Mouse (Mus musculus): ENCODE data around the gene Comp. TPM values are rescaled to one million over a fixed set of nuclear protein-coding genes. Genes with fewer than 3 reads are reported as not detected.

Comp gene
- polyA plus RNA-seq, 1 experiment from 2014 or later, result 1.6 TPM

DNA sequence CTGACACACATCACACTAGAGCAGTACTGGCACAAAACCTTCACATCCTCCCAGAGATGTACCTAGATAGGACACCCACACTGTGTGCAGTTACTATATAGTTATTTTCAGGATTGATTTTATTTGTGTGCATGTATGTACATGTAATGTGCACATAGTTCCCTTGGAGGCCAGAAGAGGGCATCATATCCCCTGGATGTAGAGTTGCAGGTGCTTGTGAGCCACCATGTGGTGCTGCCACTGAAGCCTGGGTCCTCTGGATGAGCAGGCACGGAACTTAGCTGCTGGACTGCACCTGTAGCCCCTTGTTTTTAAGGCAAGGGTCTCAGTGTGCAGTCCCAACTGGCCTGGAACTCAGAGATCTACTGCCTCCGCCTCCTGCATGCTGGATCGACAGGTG lies 30.9 kb downstream of the Comp start:
- H3K4me1 ChIP-seq (ENCODE audit: control insufficient read depth, low read depth, low read length), result no peaks in the 10 kb centered on the region
- no peak overlapping the region for H3K4me3 ChIP-seq (ENCODE audit: low read depth, low read length)
- no peak for ATAC-seq (ENCODE audit: low read depth)
- H3K4me2 ChIP-seq (ENCODE audit: low read depth, low read length), result no peak overlapping the region
- 80% methylated on average over 3 of the region's 3 CpGs for WGBS (ENCODE audit: insufficient replicate concordance)
- H3K36me3 ChIP-seq (ENCODE audit: control insufficient read depth, insufficient read depth), result no peaks in the 10 kb centered on the region
- no peak overlapping the region for H3K27ac ChIP-seq (ENCODE audit: low read length)
- no peaks in the 10 kb centered on the region for H3K27me3 ChIP-seq (ENCODE audit: control insufficient read depth, insufficient read depth, low read depth, low read length)
- H3K9me3 ChIP-seq (replicated peaks; ENCODE audit: control insufficient read depth, low read length), result no peaks in the 10 kb centered on the region
- H3K9ac ChIP-seq (ENCODE audit: low read depth, low read length), result no peak overlapping the region

GRCm38 (mm10) chr8:70405189-70405588 lies 31.8 kb downstream of the Comp start:
- WGBS (ENCODE audit: insufficient replicate concordance), result 44% methylated on average over 7 of the region's 7 CpGs
- H3K27ac ChIP-seq (ENCODE audit: low read length), result no peak overlapping the region
- no peak overlapping the region for H3K4me3 ChIP-seq (ENCODE audit: low read depth, low read length)
- no peaks in the 10 kb centered on the region for H3K9me3 ChIP-seq (replicated peaks; ENCODE audit: control insufficient read depth, low read length)
- H3K4me2 ChIP-seq (ENCODE audit: low read depth, low read length), result no peak overlapping the region
- no peaks in the 10 kb centered on the region for H3K36me3 ChIP-seq (ENCODE audit: control insufficient read depth, insufficient read depth)
- H3K9ac ChIP-seq (ENCODE audit: low read depth, low read length), result no peak overlapping the region
- no peak for ATAC-seq (ENCODE audit: low read depth)
- H3K27me3 ChIP-seq (ENCODE audit: control insufficient read depth, insufficient read depth, low read depth, low read length), result no peaks in the 10 kb centered on the region
- H3K4me1 ChIP-seq (ENCODE audit: control insufficient read depth, low read depth, low read length), result no peaks in the 10 kb centered on the region

- Histone ChIP-seq H3K27ac (ENCODE audit: low read length) (no peak overlapping the region), H3K9ac (ENCODE audit: low read depth, low read length) (no peak overlapping the region), H3K4me3 (ENCODE audit: low read depth, low read length) (no peak overlapping the region), H3K9me3 (replicated peaks; ENCODE audit: control insufficient read depth, low read length) (no peaks in the 10 kb centered on the region), H3K4me1 (ENCODE audit: control insufficient read depth, low read depth, low read length) (peaks cover 3% of the 10 kb centered on the region), H3K4me2 (ENCODE audit: low read depth, low read length) (no peak overlapping the region), H3K27me3 (ENCODE audit: control insufficient read depth, insufficient read depth, low read depth, low read length) (no peaks in the 10 kb centered on the region), H3K36me3 (ENCODE audit: control insufficient read depth, insufficient read depth) (no peaks in the 10 kb centered on the region)
- 74% methylated on average over 11 of the region's 11 CpGs for WGBS (ENCODE audit: insufficient replicate concordance)
- ATAC-seq (ENCODE audit: low read depth), result peak; percentile 22; the same call in 1 of the 2 replicates
Measured at GRCm38 (mm10) chr8:70406427-70407069, 33.2 kb downstream of the Comp start.

GRCm38 (mm10) chr8:70408301-70408700 lies 34.9 kb downstream of the Comp start:
- Histone ChIP-seq H3K27ac (ENCODE audit: low read length) (no peak overlapping the region), H3K4me1 (ENCODE audit: control insufficient read depth, low read depth, low read length) (peaks cover 11% of the 10 kb centered on the region)

DNA sequence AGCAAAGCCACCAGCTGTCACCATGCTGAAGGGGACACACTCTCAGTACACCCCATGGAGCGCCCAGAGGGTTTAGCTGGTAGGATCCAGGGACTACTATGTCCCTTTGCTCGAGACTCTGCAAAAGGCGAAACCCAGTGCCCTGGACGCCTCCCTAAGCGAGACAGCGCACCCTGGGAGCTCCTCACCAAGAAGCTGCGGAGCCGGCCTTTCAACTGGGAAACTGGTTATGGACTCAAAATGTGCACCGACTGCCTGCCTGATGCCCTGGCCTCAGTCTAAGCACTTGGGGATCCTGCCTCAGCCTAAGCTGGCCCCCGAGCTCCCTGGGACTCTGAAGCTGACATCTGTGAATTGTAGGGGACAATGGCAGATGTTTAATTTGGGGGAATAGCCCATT lies 35.7 kb downstream of the Comp start:
- WGBS (ENCODE audit: insufficient replicate concordance), result 80% methylated on average over 10 of the region's 10 CpGs
- H3K4me1 ChIP-seq (ENCODE audit: control insufficient read depth, low read depth, low read length), result peaks cover 15% of the 10 kb centered on the region
- H3K27ac ChIP-seq (ENCODE audit: low read length), result no peak overlapping the region
- no peaks in the 10 kb centered on the region for H3K27me3 ChIP-seq (ENCODE audit: control insufficient read depth, insufficient read depth, low read depth, low read length)
- no peak overlapping the region for H3K4me2 ChIP-seq (ENCODE audit: low read depth, low read length)
- no peak overlapping the region for H3K4me3 ChIP-seq (ENCODE audit: low read depth, low read length)
- ATAC-seq (ENCODE audit: low read depth), result no peak
- H3K9ac ChIP-seq (ENCODE audit: low read depth, low read length), result no peak overlapping the region
- H3K9me3 ChIP-seq (replicated peaks; ENCODE audit: control insufficient read depth, low read length), result no peaks in the 10 kb centered on the region
- H3K36me3 ChIP-seq (ENCODE audit: control insufficient read depth, insufficient read depth), result no peaks in the 10 kb centered on the region

More at GRCm38 (mm10) chr8:70408301-70408700, 34.9 kb downstream of the Comp start:
- 59% methylated on average over 6 of the region's 6 CpGs for WGBS (ENCODE audit: insufficient replicate concordance)
- Histone ChIP-seq H3K4me2 (ENCODE audit: low read depth, low read length) (no peak overlapping the region), H3K9me3 (replicated peaks; ENCODE audit: control insufficient read depth, low read length) (no peaks in the 10 kb centered on the region), H3K9ac (ENCODE audit: low read depth, low read length) (no peak overlapping the region), H3K27me3 (ENCODE audit: control insufficient read depth, insufficient read depth, low read depth, low read length) (no peaks in the 10 kb centered on the region), H3K36me3 (ENCODE audit: control insufficient read depth, insufficient read depth) (no peaks in the 10 kb centered on the region), H3K4me3 (ENCODE audit: low read depth, low read length) (no peak overlapping the region)
- no peak for ATAC-seq (ENCODE audit: low read depth)

GRCm38 (mm10) chr8:70409455-70409871 lies 36.1 kb downstream of the Comp start:
- ATAC-seq (ENCODE audit: low read depth), result no peak
- Histone ChIP-seq H3K4me1 (ENCODE audit: control insufficient read depth, low read depth, low read length) (peaks cover 20% of the 10 kb centered on the region), H3K9me3 (replicated peaks; ENCODE audit: control insufficient read depth, low read length) (no peaks in the 10 kb centered on the region), H3K27me3 (ENCODE audit: control insufficient read depth, insufficient read depth, low read depth, low read length) (no peaks in the 10 kb centered on the region), H3K27ac (ENCODE audit: low read length) (no peak overlapping the region), H3K4me2 (ENCODE audit: low read depth, low read length) (no peak overlapping the region), H3K9ac (ENCODE audit: low read depth, low read length) (no peak overlapping the region), H3K36me3 (ENCODE audit: control insufficient read depth, insufficient read depth) (no peaks in the 10 kb centered on the region), H3K4me3 (ENCODE audit: low read depth, low read length) (no peak overlapping the region)
- 51% methylated on average over 9 of the region's 9 CpGs for WGBS (ENCODE audit: insufficient replicate concordance)

- no peak for ATAC-seq (ENCODE audit: low read depth)
- Histone ChIP-seq H3K4me2 (ENCODE audit: low read depth, low read length) (no peak overlapping the region), H3K4me1 (ENCODE audit: control insufficient read depth, low read depth, low read length) (peaks cover 24% of the 10 kb centered on the region), H3K27ac (ENCODE audit: low read length) (no peak overlapping the region), H3K4me3 (ENCODE audit: low read depth, low read length) (no peak overlapping the region), H3K27me3 (ENCODE audit: control insufficient read depth, insufficient read depth, low read depth, low read length) (no peaks in the 10 kb centered on the region), H3K9me3 (replicated peaks; ENCODE audit: control insufficient read depth, low read length) (no peaks in the 10 kb centered on the region), H3K9ac (ENCODE audit: low read depth, low read length) (no peak overlapping the region), H3K36me3 (ENCODE audit: control insufficient read depth, insufficient read depth) (no peaks in the 10 kb centered on the region)
- 89% methylated on average over 5 of the region's 5 CpGs for WGBS (ENCODE audit: insufficient replicate concordance)
Measured at GRCm38 (mm10) chr8:70410281-70410680, 36.9 kb downstream of the Comp start.

GRCm38 (mm10) chr8:70414310-70414946 lies 41.1 kb downstream of the Comp start:
- Histone ChIP-seq H3K4me1 (ENCODE audit: control insufficient read depth, low read depth, low read length) (peaks cover 44% of the 10 kb centered on the region), H3K27me3 (ENCODE audit: control insufficient read depth, insufficient read depth, low read depth, low read length) (no peaks in the 10 kb centered on the region), H3K4me2 (ENCODE audit: low read depth, low read length) (peak overlapping the region; percentile 48), H3K4me3 (ENCODE audit: low read depth, low read length) (0 out of 2 replicates have a peak overlapping the region, but pooled peaks have one; percentile 17), H3K36me3 (ENCODE audit: control insufficient read depth, insufficient read depth) (no peaks in the 10 kb centered on the region), H3K27ac (ENCODE audit: low read length) (peak overlapping the region; percentile 88), H3K9me3 (replicated peaks; ENCODE audit: control insufficient read depth, low read length) (no peaks in the 10 kb centered on the region), H3K9ac (ENCODE audit: low read depth, low read length) (peak overlapping the region; percentile 55)
- ATAC-seq (ENCODE audit: low read depth), result peak; percentile 84
- 59% methylated on average over 6 of the region's 6 CpGs for WGBS (ENCODE audit: insufficient replicate concordance)
